Comparison of ENCODE assay signal across 10 mouse cellular contexts in genomic region chr17:34249878-34250277, GRCm38 (mm10). TPM values are rescaled to one million over a fixed set of nuclear protein-coding genes. Genes with fewer than 3 reads are reported as not detected.
DNase-seq lines count a peak whose midpoint lies in the region; ATAC-seq and TF ChIP-seq lines count a peak whose summit lies in the region.
"Had no signal": no experiment of that assay in that cellular context is flagged by ENCODE, and none has a peak within 500 bp of the region (broad histone marks: within the 10 kb centered on the region; RNA-seq: fewer than 3 reads in every experiment).

No protein-coding gene starts in this region.

- peak; percentile 75 for DNase-seq in hindbrain, embryonic 14.5 days (ENCODE audit: low spot score)
- DNase-seq in A20 (ENCODE audit: low read depth, low spot score) = peak; percentile 73
- DNase-seq in G1E (ENCODE audit: low spot score) = peak; percentile 13
- DNase-seq in limb, embryonic 11.5 days (ENCODE audit: low spot score) = peak; percentile 56
- peak; percentile 84 for DNase-seq in retina, embryonic 14.5 days (ENCODE audit: low spot score)
- DNase-seq in urinary bladder, postnatal 4 days (ENCODE audit: low spot score in 2 of 2) = no peak

- 22% methylated on average over 4 of the region's 4 CpGs for WGBS in hindbrain, embryonic 14.5 days
- 20% methylated on average over 4 of the region's 4 CpGs for WGBS in hindbrain, embryonic 16.5 days
- WGBS in limb, embryonic 11.5 days = 17% methylated on average over 4 of the region's 4 CpGs

- TF ChIP-seq CTCF in G1E (IDR thresholded peaks at IDR 0.05; ENCODE audit: low read depth, low read length) = peak; percentile 52; the same call in 1 of the 2 replicates
- TF ChIP-seq CTCF in cortical plate, adult 2 months (IDR thresholded peaks at IDR 0.05; ENCODE audit: extremely low read depth, insufficient read depth, low read length) = peak; percentile 70

- no peak for ATAC-seq in hindbrain, embryonic 14.5 days (ENCODE audit: low FRiP score)
- ATAC-seq in hindbrain, embryonic 16.5 days = no peak
- no peak for ATAC-seq in G1E (ENCODE audit: extremely low read depth, insufficient number of reproducible peaks, low FRiP score, poor library complexity, severe bottlenecking)
- no peak for ATAC-seq in limb, embryonic 11.5 days (ENCODE audit: insufficient number of reproducible peaks, low FRiP score, low TSS enrichment, low read depth)

- H3K36me3 ChIP-seq in hindbrain, embryonic 14.5 days (replicated peaks; ENCODE audit: control insufficient read depth, insufficient read depth) = no peaks in the 10 kb centered on the region
- H3K36me3 ChIP-seq in hindbrain, embryonic 16.5 days (ENCODE audit: control insufficient read depth, insufficient read depth, low read length) = no peaks in the 10 kb centered on the region
- H3K36me3 ChIP-seq in G1E (replicated peaks) = no peaks in the 10 kb centered on the region
- H3K36me3 ChIP-seq in limb, embryonic 11.5 days (ENCODE audit: control insufficient read depth, insufficient read depth, low read length) = no peaks in the 10 kb centered on the region
- H3K36me3 ChIP-seq: embryonic facial prominence, embryonic 15.5 days; limb, embryonic 15.5 days had no signal

- H3K4me1 ChIP-seq in hindbrain, embryonic 14.5 days (replicated peaks; ENCODE audit: control insufficient read depth, insufficient read depth, low read length) = no peaks in the 10 kb centered on the region
- no peaks in the 10 kb centered on the region for H3K4me1 ChIP-seq in hindbrain, embryonic 16.5 days (ENCODE audit: control insufficient read depth, insufficient read depth, low read depth, low read length)
- no peaks in the 10 kb centered on the region for H3K4me1 ChIP-seq in G1E (ENCODE audit: insufficient read depth, low read depth, low read length)
- no peaks in the 10 kb centered on the region for H3K4me1 ChIP-seq in cortical plate, adult 2 months (ENCODE audit: control insufficient read depth, insufficient read depth, low read length)
- H3K4me1 ChIP-seq in limb, embryonic 11.5 days (ENCODE audit: control insufficient read depth, insufficient read depth, low read length) = no peaks in the 10 kb centered on the region
- H3K4me1 ChIP-seq: embryonic facial prominence, embryonic 15.5 days; limb, embryonic 15.5 days had no signal

- no peak overlapping the region for H3K4me3 ChIP-seq in hindbrain, embryonic 14.5 days (replicated peaks; ENCODE audit: low read length)
- H3K4me3 ChIP-seq in hindbrain, embryonic 16.5 days (ENCODE audit: low read length) = no peak overlapping the region
- H3K4me3 ChIP-seq in G1E (ENCODE audit: low read depth, low read length) = no peak overlapping the region
- H3K4me3 ChIP-seq in cortical plate, adult 2 months (ENCODE audit: insufficient read depth, low read length) = no peak overlapping the region
- no peak overlapping the region for H3K4me3 ChIP-seq in limb, embryonic 11.5 days (ENCODE audit: low read depth, low read length)
- H3K4me3 ChIP-seq: embryonic facial prominence, embryonic 15.5 days; limb, embryonic 15.5 days had no signal

- no peak overlapping the region for H3K9ac ChIP-seq in hindbrain, embryonic 14.5 days
- H3K9ac ChIP-seq in hindbrain, embryonic 16.5 days (ENCODE audit: low read depth, low read length) = no peak overlapping the region
- no peak overlapping the region for H3K9ac ChIP-seq in limb, embryonic 11.5 days (ENCODE audit: low read length)
- H3K9ac ChIP-seq: embryonic facial prominence, embryonic 15.5 days; limb, embryonic 15.5 days had no signal

- no peak for TF ChIP-seq POLR2A in cortical plate, adult 2 months (IDR thresholded peaks at IDR 0.05; ENCODE audit: extremely low read depth, insufficient read depth, low read length)

- no peak overlapping the region for H3K4me2 ChIP-seq in hindbrain, embryonic 14.5 days (replicated peaks)
- no peak overlapping the region for H3K4me2 ChIP-seq in hindbrain, embryonic 16.5 days (ENCODE audit: low read length)
- H3K4me2 ChIP-seq in limb, embryonic 11.5 days (ENCODE audit: low read depth, severe bottlenecking) = no peak overlapping the region
- H3K4me2 ChIP-seq: embryonic facial prominence, embryonic 15.5 days; limb, embryonic 15.5 days had no signal

- H3K27me3 ChIP-seq in hindbrain, embryonic 14.5 days (ENCODE audit: control insufficient read depth, insufficient read depth, low read length) = no peaks in the 10 kb centered on the region
- no peaks in the 10 kb centered on the region for H3K27me3 ChIP-seq in hindbrain, embryonic 16.5 days (replicated peaks; ENCODE audit: control insufficient read depth, insufficient read depth, low read length)
- peaks cover 19% of the 10 kb centered on the region for H3K27me3 ChIP-seq in G1E (ENCODE audit: insufficient read depth, low read length)
- no peaks in the 10 kb centered on the region for H3K27me3 ChIP-seq in limb, embryonic 11.5 days (ENCODE audit: control insufficient read depth, insufficient read depth, low read length)

- no peak overlapping the region for H3K27ac ChIP-seq in hindbrain, embryonic 14.5 days
- no peak overlapping the region for H3K27ac ChIP-seq in hindbrain, embryonic 16.5 days (ENCODE audit: low read depth, low read length)
- no peak overlapping the region for H3K27ac ChIP-seq in cortical plate, adult 2 months (ENCODE audit: insufficient read depth, low read length)
- no peak overlapping the region for H3K27ac ChIP-seq in limb, embryonic 11.5 days (replicated peaks; ENCODE audit: low read depth, low read length)
- H3K27ac ChIP-seq: embryonic facial prominence, embryonic 15.5 days; limb, embryonic 15.5 days had no signal

- H3K9me3 ChIP-seq in hindbrain, embryonic 14.5 days (ENCODE audit: control insufficient read depth, low read length) = no peaks in the 10 kb centered on the region
- no peaks in the 10 kb centered on the region for H3K9me3 ChIP-seq in hindbrain, embryonic 16.5 days (ENCODE audit: control insufficient read depth, low read length)
- H3K9me3 ChIP-seq in G1E (replicated peaks) = no peaks in the 10 kb centered on the region
- no peaks in the 10 kb centered on the region for H3K9me3 ChIP-seq in limb, embryonic 11.5 days (ENCODE audit: control insufficient read depth, low read length)
- H3K9me3 ChIP-seq: embryonic facial prominence, embryonic 15.5 days; limb, embryonic 15.5 days had no signal

RNA-seq across cellular contexts. Expression of gene H2-Ab1, which starts 7.6 kb away (rescaled TPM):
- polyA plus RNA-seq in hindbrain, embryonic 14.5 days (2014; fragmentation: Nextera tagmentation; extraction: Ambion mirVana) = 0.80 and 1.8 TPM in 2 replicates
- 1.7 and 2.3 TPM in 2 replicates for polyA plus RNA-seq in hindbrain, embryonic 16.5 days (2015; fragmentation: Nextera tagmentation; extraction: Ambion mirVana)
- not detected in 2 replicates for total RNA-seq in G1E (2014; fragmentation: Nextera tagmentation)
- 0.27 and 0.29 TPM in 2 replicates for total RNA-seq in G1E (2017)
- 0.07 and 0.11 TPM in 2 replicates for polyA plus RNA-seq in G1E (2012)
- polyA plus RNA-seq in cortical plate, adult 2 months (2012; rRNA removed) = 3.1 and 3.6 TPM in 2 replicates
- 3.7 and 4.5 TPM in 2 replicates for polyA plus RNA-seq in limb, embryonic 11.5 days (2014; fragmentation: Nextera tagmentation; extraction: Ambion mirVana)

RNA-seq across cellular contexts. Expression of gene H2-Ob, which starts 11.2 kb away (rescaled TPM):
- not detected in 2 replicates for polyA plus RNA-seq in hindbrain, embryonic 14.5 days (2014; fragmentation: Nextera tagmentation; extraction: Ambion mirVana)
- polyA plus RNA-seq in hindbrain, embryonic 16.5 days (2015; fragmentation: Nextera tagmentation; extraction: Ambion mirVana) = 0.16 and 0.33 TPM in 2 replicates
- not detected in 2 replicates for total RNA-seq in G1E (2014; fragmentation: Nextera tagmentation)
- 0.11 TPM in 1 of 2 replicates, not detected in the other for total RNA-seq in G1E (2017)
- polyA plus RNA-seq in G1E (2012) = not detected in 2 replicates
- polyA plus RNA-seq in cortical plate, adult 2 months (2012; rRNA removed) = 1.0 and 1.5 TPM in 2 replicates
- polyA plus RNA-seq in limb, embryonic 11.5 days (2014; fragmentation: Nextera tagmentation; extraction: Ambion mirVana) = not detected in 2 replicates
- polyA plus RNA-seq: limb, embryonic 15.5 days had no signal

RNA-seq across cellular contexts. Expression of gene H2-Aa, which starts 37.7 kb away (rescaled TPM):
- polyA plus RNA-seq in hindbrain, embryonic 14.5 days (2014; fragmentation: Nextera tagmentation; extraction: Ambion mirVana) = 0.31 and 0.58 TPM in 2 replicates
- 0.59 and 0.80 TPM in 2 replicates for polyA plus RNA-seq in hindbrain, embryonic 16.5 days (2015; fragmentation: Nextera tagmentation; extraction: Ambion mirVana)
- total RNA-seq in G1E (2014; fragmentation: Nextera tagmentation) = not detected in 2 replicates
- 0.06 TPM in 1 of 2 replicates, not detected in the other for total RNA-seq in G1E (2017)
- not detected in 2 replicates for polyA plus RNA-seq in G1E (2012)
- polyA plus RNA-seq in cortical plate, adult 2 months (2012; rRNA removed) = 2.8 and 2.9 TPM in 2 replicates
- not detected in 2 replicates for polyA plus RNA-seq in limb, embryonic 11.5 days (2014; fragmentation: Nextera tagmentation; extraction: Ambion mirVana)

RNA-seq across cellular contexts. Expression of gene Tap2, which starts 46.6 kb away (rescaled TPM):
- polyA plus RNA-seq in hindbrain, embryonic 14.5 days (2014; fragmentation: Nextera tagmentation; extraction: Ambion mirVana) = 0.72 and 1.6 TPM in 2 replicates
- polyA plus RNA-seq in hindbrain, embryonic 16.5 days (2015; fragmentation: Nextera tagmentation; extraction: Ambion mirVana) = 2.9 and 3.2 TPM in 2 replicates
- 7.8 and 8.7 TPM in 2 replicates for total RNA-seq in G1E (2014; fragmentation: Nextera tagmentation)
- 12.0 and 13.4 TPM in 2 replicates for total RNA-seq in G1E (2017)
- polyA plus RNA-seq in G1E (2012) = 56.4 and 58.9 TPM in 2 replicates
- polyA plus RNA-seq in cortical plate, adult 2 months (2012; rRNA removed) = 7.9 and 8.3 TPM in 2 replicates
- polyA plus RNA-seq in limb, embryonic 11.5 days (2014; fragmentation: Nextera tagmentation; extraction: Ambion mirVana) = 0.55 and 1.1 TPM in 2 replicates

RNA-seq across cellular contexts. Expression of gene Psmb8, which starts 52.4 kb away (rescaled TPM):
- polyA plus RNA-seq in hindbrain, embryonic 14.5 days (2014; fragmentation: Nextera tagmentation; extraction: Ambion mirVana) = 3.6 and 3.8 TPM in 2 replicates
- polyA plus RNA-seq in hindbrain, embryonic 16.5 days (2015; fragmentation: Nextera tagmentation; extraction: Ambion mirVana) = 3.0 and 4.1 TPM in 2 replicates
- total RNA-seq in G1E (2014; fragmentation: Nextera tagmentation) (not detected in 2 replicates), G1E (2017) (0.06 and 0.11 TPM in 2 replicates)
- polyA plus RNA-seq in G1E (2012) = 0.15 and 0.25 TPM in 2 replicates
- polyA plus RNA-seq in cortical plate, adult 2 months (2012; rRNA removed) = 8.7 and 10.1 TPM in 2 replicates
- 1.7 and 1.9 TPM in 2 replicates for polyA plus RNA-seq in limb, embryonic 11.5 days (2014; fragmentation: Nextera tagmentation; extraction: Ambion mirVana)

Comparison
In these comparisons a context has a peak if more than half of its experiments do, and no peak if none do; other contexts are left out.
1. DNase-seq: peak in hindbrain, embryonic 14.5 days (single experiment), A20 (single experiment), G1E (single experiment), limb, embryonic 11.5 days (single experiment) and retina, embryonic 14.5 days (single experiment); none in urinary bladder, postnatal 4 days (0 of 2).